Mouse (Mus musculus): ENCODE measurements at regions not wholly inside any gene's neighbourhood (a gene's known extent, or its start where the extent isn't known, plus 50 kb on each side); places are given as distances from the start of the nearest gene placed in this dataset.

DNA sequence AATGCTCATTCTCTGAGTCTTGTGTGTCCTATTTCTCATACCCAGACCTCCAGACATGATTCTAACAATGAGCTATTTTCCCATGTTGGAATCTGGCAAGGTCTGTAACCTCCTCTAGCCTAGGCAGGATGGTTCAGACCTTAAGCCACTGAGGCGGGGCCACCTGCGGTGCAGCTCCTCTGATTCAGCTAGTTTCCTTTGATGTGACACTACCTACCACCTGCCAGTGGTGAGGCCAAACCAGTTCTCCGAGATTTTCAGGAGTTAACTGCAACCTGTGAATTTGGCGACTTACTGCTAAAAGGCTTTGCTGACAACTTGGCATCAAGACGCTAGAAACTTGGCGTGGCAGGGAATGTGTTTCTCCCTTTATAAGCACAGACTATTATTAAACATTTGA lies 2691.3 kb downstream of the Gm37988 start:
- no peak overlapping the region for H3K27ac ChIP-seq
- H3K36me3 ChIP-seq (replicated peaks) = no peaks in the 10 kb centered on the region
- no peaks in the 10 kb centered on the region for H3K27me3 ChIP-seq (ENCODE audit: poor library complexity, severe bottlenecking)
- H3K9me3 ChIP-seq = no peaks in the 10 kb centered on the region
- no peaks in the 10 kb centered on the region for H3K4me1 ChIP-seq
- WGBS = 67% methylated on average over 6 of the region's 6 CpGs
- no peak overlapping the region for H3K4me3 ChIP-seq
- DNase-seq (ENCODE audit: extremely low spot score, low spot score) = no peak

DNA sequence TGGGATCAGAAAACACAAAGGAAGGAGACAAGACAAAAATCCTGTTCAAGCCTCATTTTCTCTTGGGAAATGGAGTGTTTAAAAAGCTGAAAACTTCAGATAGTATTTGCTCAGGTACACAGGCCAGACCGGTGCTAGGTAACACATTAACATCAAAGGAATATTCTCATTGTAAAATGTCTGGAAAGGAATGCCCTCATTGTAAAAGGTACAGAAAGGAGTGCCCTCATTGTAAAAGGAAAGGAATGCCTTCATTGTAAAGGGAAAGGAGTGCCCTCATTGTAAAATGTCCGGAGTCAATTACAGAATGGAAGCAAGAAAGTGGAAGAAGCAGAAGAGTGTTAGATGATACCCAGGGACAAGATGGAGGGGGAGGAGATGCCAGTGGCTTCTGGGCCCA lies 2694.7 kb downstream of the Gm37988 start:
- 90% methylated on average over 2 of the region's 2 CpGs for WGBS
- Histone ChIP-seq H3K4me1 (no peaks in the 10 kb centered on the region), H3K36me3 (replicated peaks) (no peaks in the 10 kb centered on the region), H3K27me3 (ENCODE audit: poor library complexity, severe bottlenecking) (no peaks in the 10 kb centered on the region), H3K27ac (no peak overlapping the region), H3K4me3 (no peak overlapping the region), H3K9me3 (no peaks in the 10 kb centered on the region)
- DNase-seq (ENCODE audit: extremely low spot score, low spot score) = no peak

DNA sequence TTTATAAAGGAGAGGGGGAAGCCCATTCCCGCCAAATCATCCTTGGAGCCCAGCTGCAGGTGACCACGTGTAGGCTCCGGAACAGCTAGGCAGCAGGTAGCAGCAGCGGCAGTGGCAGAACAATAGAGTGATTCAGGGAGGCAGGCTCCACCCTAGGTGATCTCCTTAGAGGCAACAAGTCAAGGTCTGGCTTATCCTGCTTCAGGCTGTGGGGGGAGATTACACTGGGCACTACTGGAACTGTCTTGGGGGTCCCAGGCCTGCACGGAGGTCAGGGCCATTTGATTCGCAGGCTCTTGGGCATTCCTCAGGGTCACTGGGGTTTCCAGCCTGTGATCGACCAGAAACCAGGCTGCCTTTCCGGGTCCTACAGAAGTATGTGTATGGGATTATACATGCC lies 2711.1 kb downstream of the Gm37988 start:
- Histone ChIP-seq H3K4me3 (no peak overlapping the region), H3K36me3 (replicated peaks) (no peaks in the 10 kb centered on the region), H3K27me3 (ENCODE audit: poor library complexity, severe bottlenecking) (no peaks in the 10 kb centered on the region), H3K4me1 (no peaks in the 10 kb centered on the region), H3K27ac (no peak overlapping the region), H3K9me3 (no peaks in the 10 kb centered on the region)
- 59% methylated on average over 8 of the region's 8 CpGs for WGBS
- DNase-seq (ENCODE audit: extremely low spot score, low spot score) = no peak

DNA sequence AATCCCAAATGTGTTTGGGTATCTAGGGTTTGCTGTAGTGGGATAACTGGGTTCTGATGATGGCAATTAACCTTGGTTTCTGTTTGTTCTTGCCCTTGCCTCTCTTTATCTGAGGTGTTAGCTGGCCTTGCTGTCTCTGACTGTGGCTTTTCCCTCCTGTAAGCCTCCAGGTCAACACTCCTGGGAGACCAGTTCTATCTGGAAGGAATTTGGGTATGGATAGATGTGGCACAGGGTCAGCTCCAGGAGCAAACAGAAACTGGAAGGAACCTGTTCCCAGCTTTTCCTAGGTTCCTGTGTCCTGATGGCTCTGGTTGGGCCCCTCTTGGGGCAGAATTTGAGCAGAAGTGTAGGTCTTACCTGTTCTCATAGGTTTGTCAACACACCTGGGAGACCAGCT lies 2725.8 kb downstream of the Gm37988 start:
- Histone ChIP-seq H3K4me1 (no peaks in the 10 kb centered on the region), H3K27ac (no peak overlapping the region), H3K9me3 (no peaks in the 10 kb centered on the region), H3K4me3 (no peak overlapping the region), H3K36me3 (replicated peaks) (no peaks in the 10 kb centered on the region), H3K27me3 (ENCODE audit: poor library complexity, severe bottlenecking) (no peaks in the 10 kb centered on the region)
- DNase-seq (ENCODE audit: extremely low spot score, low spot score) = no peak

DNA sequence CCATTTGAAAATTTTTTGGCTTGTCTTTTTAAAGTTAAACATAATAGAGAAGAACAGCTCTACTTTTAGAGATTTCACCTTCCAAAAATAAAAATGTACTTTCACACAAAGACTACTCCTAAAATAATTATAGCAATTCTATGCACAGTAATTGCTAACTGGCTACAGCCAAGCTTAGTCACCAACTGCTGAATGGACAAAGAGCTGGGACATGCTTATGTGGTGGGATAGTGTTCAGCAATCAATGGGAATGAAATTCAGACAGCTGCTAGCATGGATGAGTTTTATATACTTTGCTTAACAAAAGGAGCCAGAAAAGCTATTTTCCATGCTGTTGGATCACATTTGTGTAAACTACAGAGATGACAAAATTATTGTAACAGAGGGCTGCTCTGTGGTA lies 2727.5 kb downstream of the Gm37988 start:
- H3K27me3 ChIP-seq (ENCODE audit: poor library complexity, severe bottlenecking) = no peaks in the 10 kb centered on the region
- H3K36me3 ChIP-seq (replicated peaks) = no peaks in the 10 kb centered on the region
- no peak overlapping the region for H3K4me3 ChIP-seq
- no peak overlapping the region for H3K27ac ChIP-seq
- H3K4me1 ChIP-seq = no peaks in the 10 kb centered on the region
- H3K9me3 ChIP-seq = no peaks in the 10 kb centered on the region
- no peak for DNase-seq (ENCODE audit: extremely low spot score, low spot score)

DNA sequence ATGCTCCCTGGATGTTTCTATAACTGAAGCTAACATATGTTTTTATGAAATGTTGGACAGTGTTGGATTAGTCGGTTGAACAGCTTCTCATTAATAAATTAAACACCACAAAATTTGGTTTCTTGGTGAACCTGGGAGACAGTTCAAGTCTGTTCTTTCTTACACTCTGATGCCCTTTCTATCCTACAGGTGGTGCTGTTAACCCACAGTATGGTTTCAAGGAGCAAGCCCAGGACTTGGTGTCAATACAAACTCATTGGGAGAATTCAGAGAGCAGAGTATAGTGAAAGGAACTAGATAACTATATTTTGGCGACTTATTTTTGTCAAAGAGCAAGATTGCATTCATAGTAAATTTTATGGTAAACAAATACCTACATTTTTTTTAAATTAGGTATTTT lies 2735.8 kb downstream of the Gm37988 start:
- H3K9me3 ChIP-seq = no peaks in the 10 kb centered on the region
- WGBS = 28% methylated on average over 2 of the region's 2 CpGs
- H3K36me3 ChIP-seq (replicated peaks) = no peaks in the 10 kb centered on the region
- H3K4me3 ChIP-seq = no peak overlapping the region
- H3K27ac ChIP-seq = no peak overlapping the region
- DNase-seq (ENCODE audit: extremely low spot score, low spot score) = no peak
- H3K27me3 ChIP-seq (ENCODE audit: poor library complexity, severe bottlenecking) = no peaks in the 10 kb centered on the region
- no peaks in the 10 kb centered on the region for H3K4me1 ChIP-seq

DNA sequence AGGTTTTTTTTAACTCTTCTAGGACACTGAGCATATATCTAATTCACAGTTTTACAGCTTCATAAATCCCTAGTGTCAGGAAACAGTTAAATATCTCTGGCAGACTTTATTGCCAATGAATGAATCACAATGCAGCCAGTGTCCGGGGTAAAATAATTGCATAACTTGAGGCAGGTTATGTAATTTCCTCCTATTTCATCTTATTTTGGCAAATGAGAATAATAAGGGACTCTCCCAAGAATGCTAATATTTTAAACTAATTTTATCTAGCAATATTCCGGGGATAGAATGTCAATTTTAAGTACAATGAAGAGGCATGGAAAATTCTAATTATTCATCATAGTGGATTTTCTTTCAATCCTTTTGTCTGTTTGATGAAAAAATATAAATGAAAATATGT lies 2740.6 kb downstream of the Gm37988 start:
- Histone ChIP-seq H3K9me3 (no peaks in the 10 kb centered on the region), H3K27me3 (ENCODE audit: poor library complexity, severe bottlenecking) (no peaks in the 10 kb centered on the region)
- WGBS = 88% methylated on average over 2 of the region's 2 CpGs

DNA sequence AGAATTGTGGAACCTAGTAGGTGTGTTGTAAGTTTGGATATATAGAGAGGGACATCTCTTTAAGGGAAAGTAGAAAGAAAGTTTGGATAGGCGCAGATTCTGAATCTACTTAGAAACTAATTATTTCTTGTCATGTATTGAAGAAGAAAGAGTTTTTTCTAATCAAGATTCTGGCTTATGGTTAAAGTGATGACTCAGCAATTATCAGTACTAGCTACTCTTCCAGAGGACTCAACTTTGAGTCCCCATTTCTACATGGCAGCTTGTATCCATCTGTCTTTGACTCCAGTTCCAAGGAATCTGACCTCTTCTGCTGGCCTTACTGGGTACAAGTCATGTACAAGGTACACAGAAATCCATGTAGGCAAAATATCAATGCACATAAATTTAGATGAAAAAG lies 2767.1 kb downstream of the Gm37988 start:
- Histone ChIP-seq H3K27me3 (ENCODE audit: poor library complexity, severe bottlenecking) (no peaks in the 10 kb centered on the region), H3K4me3 (no peak overlapping the region), H3K4me1 (no peaks in the 10 kb centered on the region), H3K27ac (no peak overlapping the region), H3K36me3 (replicated peaks) (no peaks in the 10 kb centered on the region), H3K9me3 (no peaks in the 10 kb centered on the region)
- 97% methylated on average over 1 of the region's 1 CpGs for WGBS
- no peak for DNase-seq (ENCODE audit: extremely low spot score, low spot score)

More for the DNA sequence above, 2740.6 kb downstream of the Gm37988 start:
- no peak overlapping the region for H3K27ac ChIP-seq
- no peaks in the 10 kb centered on the region for H3K4me1 ChIP-seq
- no peaks in the 10 kb centered on the region for H3K36me3 ChIP-seq (replicated peaks)
- H3K4me3 ChIP-seq = no peak overlapping the region
- no peak for DNase-seq (ENCODE audit: extremely low spot score, low spot score)

DNA sequence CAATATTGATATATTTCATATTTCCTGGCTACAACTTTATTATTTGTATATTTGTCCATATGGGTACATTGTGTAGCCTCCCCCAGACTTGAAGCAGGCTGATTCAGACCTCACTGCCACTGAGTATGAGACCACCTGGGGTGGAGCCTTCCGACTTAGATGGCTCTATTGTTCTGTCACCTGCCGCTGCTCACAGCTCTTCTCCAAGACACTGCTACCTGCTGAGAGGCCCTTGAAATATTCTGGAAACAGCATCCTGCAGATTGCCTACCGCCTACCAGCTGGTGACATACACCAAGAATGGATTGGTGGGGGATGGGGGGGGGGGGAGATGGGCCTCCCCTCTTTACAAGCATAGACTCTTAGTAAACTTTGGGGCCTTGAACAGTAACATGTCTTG lies 2778.7 kb downstream of the Gm37988 start:
- DNase-seq (ENCODE audit: extremely low spot score, low spot score) = no peak
- 53% methylated on average over 3 of the region's 3 CpGs for WGBS
- no peaks in the 10 kb centered on the region for H3K27me3 ChIP-seq (ENCODE audit: poor library complexity, severe bottlenecking)

DNA sequence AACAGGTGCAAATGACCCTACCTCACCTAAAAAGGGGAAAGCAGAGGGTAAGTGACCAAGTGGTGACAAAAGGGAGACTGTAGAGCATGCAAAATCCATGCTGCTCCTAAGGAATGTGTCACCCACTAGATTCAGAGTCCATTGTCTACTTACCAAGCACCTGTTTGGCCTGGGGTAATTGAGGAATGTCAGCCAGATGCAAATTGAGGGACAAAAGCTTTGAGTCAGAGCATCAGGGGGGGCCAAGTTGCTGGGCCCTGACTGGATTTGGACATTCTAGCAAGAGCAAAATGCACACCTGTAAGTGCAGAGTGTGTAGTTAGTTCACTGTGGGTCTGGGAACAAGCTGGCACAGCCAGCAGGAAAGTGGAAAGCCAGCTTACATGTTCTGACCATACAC lies 2783.6 kb downstream of the Gm37988 start:
- H3K27me3 ChIP-seq (ENCODE audit: poor library complexity, severe bottlenecking) = no peaks in the 10 kb centered on the region
- H3K4me1 ChIP-seq = no peaks in the 10 kb centered on the region
- no peak overlapping the region for H3K4me3 ChIP-seq
- H3K36me3 ChIP-seq (replicated peaks) = no peaks in the 10 kb centered on the region
- no peak for DNase-seq (ENCODE audit: extremely low spot score, low spot score)
- no peaks in the 10 kb centered on the region for H3K9me3 ChIP-seq
- no peak overlapping the region for H3K27ac ChIP-seq

More for the DNA sequence above, 2778.7 kb downstream of the Gm37988 start:
- no peaks in the 10 kb centered on the region for H3K36me3 ChIP-seq (replicated peaks)
- no peak overlapping the region for H3K4me3 ChIP-seq
- H3K4me1 ChIP-seq = no peaks in the 10 kb centered on the region
- H3K9me3 ChIP-seq = no peaks in the 10 kb centered on the region
- no peak overlapping the region for H3K27ac ChIP-seq
